Mouse (Mus musculus) MEL (cell line): ENCODE data around the gene Nudt17. TPM values are rescaled to one million over a fixed set of nuclear protein-coding genes. Genes with fewer than 3 reads are reported as not detected.

Experiments used
- DNase-seq: peaks from one replicate; pipeline ENCODE4 v3.0.0; 2011; ENCODE audit warnings: low read depth, low spot score
- H3K27ac ChIP-seq: 2 replicates; pipeline ENCODE4 v1.5.1; 2012; ENCODE audit warnings: low read depth, mild to moderate bottlenecking, control low read depth, low read length, moderate library complexity; ENCODE audit not compliant: control insufficient read depth
- H3K27me3 ChIP-seq, 2 experiments: fragments of 150-350 bp in 1 of 2; sonication (generic) in 1 of 2; 2 replicates each; pipeline ENCODE4 v1.6.1; 2012; ENCODE audit warnings: low read length in 2 of 2, mild to moderate bottlenecking in 2 of 2, improper control_type of control experiment in 1 of 2, moderate library complexity in 1 of 2; ENCODE audit not compliant: insufficient read depth in 2 of 2, control insufficient read depth in 1 of 2
- H3K36me3 ChIP-seq, 2 experiments: 2 replicates each; pipeline ENCODE4 v1.6.1; 2012 to 2014; ENCODE audit warnings: low read length in 2 of 2, improper control_type of control experiment in 1 of 2, inconsistent platforms in 1 of 2, mild to moderate bottlenecking in 1 of 2; ENCODE audit not compliant: insufficient read depth in 2 of 2, control insufficient read depth in 1 of 2
- H3K4me1 ChIP-seq, 2 experiments: fragments of 150-350 bp in 1 of 2; sonication (generic) in 1 of 2; 2 replicates each; pipeline ENCODE4 v1.6.1; 2012; ENCODE audit warnings: low read length in 2 of 2, improper control_type of control experiment in 1 of 2, mild to moderate bottlenecking in 1 of 2; ENCODE audit not compliant: insufficient read depth in 2 of 2, control insufficient read depth in 1 of 2
- H3K4me3 ChIP-seq, 2 experiments: fragments of 150-350 bp in 1 of 2; sonication (generic) in 1 of 2; 2 replicates each; pipeline ENCODE4 v1.5.1; 2012; ENCODE audit warnings: low read depth in 2 of 2, low read length in 2 of 2, mild to moderate bottlenecking in 2 of 2, moderate library complexity in 2 of 2, control low read depth in 1 of 2, improper control_type of control experiment in 1 of 2; ENCODE audit not compliant: control insufficient read depth in 1 of 2, insufficient read depth in 1 of 2
- H3K79me2 ChIP-seq: 2 replicates; pipeline ENCODE4 v1.6.1; 2012; ENCODE audit warnings: mild to moderate bottlenecking, low read length, moderate library complexity; ENCODE audit not compliant: control insufficient read depth, poor library complexity, insufficient read depth
- H3K9ac ChIP-seq: 2 replicates; pipeline ENCODE4 v1.6.1; 2012; ENCODE audit warnings: low read depth, mild to moderate bottlenecking, control low read depth, low read length, moderate library complexity; ENCODE audit not compliant: control insufficient read depth, poor library complexity, severe bottlenecking
- H3K9me3 ChIP-seq: fragments of 150-350 bp; sonication (generic); replicated peaks from 2 replicates; pipeline ENCODE4 v1.6.1; 2012; ENCODE audit warnings: mild to moderate bottlenecking, low read length, improper control_type of control experiment, moderate library complexity; ENCODE audit not compliant: insufficient read depth
- BHLHE40 ChIP-seq: IDR thresholded peaks from 2 replicates; pipeline ENCODE4 v1.6.1; 2012; ENCODE audit warnings: low read depth, mild to moderate bottlenecking, inconsistent platforms, low read length, improper control_type of control experiment, borderline replicate concordance
- CHD2 ChIP-seq: IDR thresholded peaks from 2 replicates; pipeline ENCODE4 v1.6.1; 2011; ENCODE audit warnings: low read length, improper control_type of control experiment
- CTCF ChIP-seq, 3 experiments: IDR thresholded peaks in 2 of 3; conservative IDR thresholded peaks in 1 of 3; 2 replicates each; pipeline ENCODE4 v1.5.1; 2011 to 2012; ENCODE audit warnings: low read length in 3 of 3, low read depth in 2 of 3, mild to moderate bottlenecking in 2 of 3, improper control_type of control experiment in 1 of 3, inconsistent platforms in 1 of 3, mixed read lengths in 1 of 3, moderate library complexity in 1 of 3; ENCODE audit not compliant: control insufficient read depth in 1 of 3, insufficient read depth in 1 of 3, poor library complexity in 1 of 3, severe bottlenecking in 1 of 3
- ELF1 ChIP-seq: IDR thresholded peaks from 2 replicates; pipeline ENCODE4 v1.6.1; 2014; ENCODE audit warnings: low read depth, mild to moderate bottlenecking, inconsistent platforms, low read length, improper control_type of control experiment, moderate library complexity
- GATA1 ChIP-seq: IDR thresholded peaks from 2 replicates; pipeline ENCODE4 v1.6.1; 2011; ENCODE audit warnings: low read depth, low read length, improper control_type of control experiment
- HCFC1 ChIP-seq: IDR thresholded peaks from 2 replicates; pipeline ENCODE4 v1.6.1; 2012; ENCODE audit warnings: low read depth, mild to moderate bottlenecking, inconsistent platforms, low read length, improper control_type of control experiment, moderate library complexity
- JUND ChIP-seq: IDR thresholded peaks from 2 replicates; pipeline ENCODE4 v1.6.1; 2011; ENCODE audit warnings: low read depth, mild to moderate bottlenecking, improper control_type of control experiment, low read length
- KAT2A ChIP-seq: conservative IDR thresholded peaks from 2 replicates; pipeline ENCODE4 v1.6.1; 2012; ENCODE audit warnings: low read depth, low read length, improper control_type of control experiment, inconsistent platforms
- MAX ChIP-seq: IDR thresholded peaks from 2 replicates; pipeline ENCODE4 v1.6.1; 2011; ENCODE audit warnings: low read length, improper control_type of control experiment
- MAZ ChIP-seq: IDR thresholded peaks from 2 replicates; pipeline ENCODE4 v1.6.1; 2012; ENCODE audit warnings: low read depth, mild to moderate bottlenecking, inconsistent platforms, low read length, improper control_type of control experiment
- MEF2A ChIP-seq: IDR thresholded peaks from 2 replicates; pipeline ENCODE4 v1.6.1; 2014; ENCODE audit warnings: low read depth, mild to moderate bottlenecking, inconsistent platforms, low read length, improper control_type of control experiment; ENCODE audit not compliant: poor library complexity, insufficient replicate concordance, severe bottlenecking; ENCODE audit errors: extremely low read depth
- NELFE ChIP-seq: IDR thresholded peaks from 2 replicates; pipeline ENCODE4 v1.6.1; 2011; ENCODE audit warnings: low read depth, low read length, improper control_type of control experiment
- POLR2AphosphoS2 ChIP-seq: IDR thresholded peaks from 2 replicates; pipeline ENCODE4 v1.6.1; 2011; ENCODE audit warnings: low read length, improper control_type of control experiment
- POLR2AphosphoS5 ChIP-seq: IDR thresholded peaks from 2 replicates; pipeline ENCODE4 v1.6.1; 2012; ENCODE audit warnings: low read depth, borderline replicate concordance, mild to moderate bottlenecking, inconsistent platforms, low read length, moderate library complexity, mixed read lengths
- RAD21 ChIP-seq: IDR thresholded peaks from 2 replicates; pipeline ENCODE4 v1.6.1; 2011; ENCODE audit warnings: mild to moderate bottlenecking, low read depth, low read length, improper control_type of control experiment
- RCOR1 ChIP-seq: IDR thresholded peaks from 2 replicates; pipeline ENCODE4 v1.6.1; 2012; ENCODE audit warnings: low read depth, mild to moderate bottlenecking, inconsistent platforms, low read length, improper control_type of control experiment
- SMC3 ChIP-seq: IDR thresholded peaks from 2 replicates; pipeline ENCODE4 v1.6.1; 2011; ENCODE audit warnings: low read depth, low read length, improper control_type of control experiment
- UBTF ChIP-seq: IDR thresholded peaks from 2 replicates; pipeline ENCODE4 v1.6.1; 2012; ENCODE audit warnings: low read depth, mild to moderate bottlenecking, inconsistent platforms, low read length, improper control_type of control experiment, moderate library complexity, borderline replicate concordance; ENCODE audit not compliant: insufficient read depth
- USF1 ChIP-seq: IDR thresholded peaks from 2 replicates; pipeline ENCODE4 v1.6.1; 2014; ENCODE audit warnings: low read depth, mild to moderate bottlenecking, inconsistent platforms, low read length, improper control_type of control experiment, moderate library complexity
- USF2 ChIP-seq, 2 experiments: IDR thresholded peaks; 2 replicates each; pipeline ENCODE4 v1.6.1; 2011 to 2012; ENCODE audit warnings: improper control_type of control experiment in 2 of 2, low read length in 2 of 2, borderline replicate concordance in 1 of 2, inconsistent platforms in 1 of 2, low read depth in 1 of 2, mild to moderate bottlenecking in 1 of 2; ENCODE audit not compliant: insufficient read depth in 1 of 2
- ZC3H11A ChIP-seq: IDR thresholded peaks from 2 replicates; pipeline ENCODE4 v1.6.1; 2012; ENCODE audit warnings: low read depth, mild to moderate bottlenecking, inconsistent platforms, low read length, improper control_type of control experiment
- ZMIZ1 ChIP-seq: IDR thresholded peaks from 2 replicates; pipeline ENCODE4 v1.6.1; 2012; ENCODE audit warnings: low read depth, mild to moderate bottlenecking, inconsistent platforms, low read length, improper control_type of control experiment, moderate library complexity
- ZNF384 ChIP-seq: IDR thresholded peaks from 2 replicates; pipeline ENCODE4 v1.6.1; 2012; ENCODE audit warnings: low read depth, mild to moderate bottlenecking, inconsistent platforms, low read length, improper control_type of control experiment
- polyA plus RNA-seq, 2 experiments: library from polyadenylated mRNA; stranded (reverse) in 1 of 2; unstranded in 1 of 2; fragments of >175 nt in 1 of 2; fragments of >200 nt in 1 of 2; gene quantifications; 2 replicates each; pipeline versions ENCODE4 v1.2.1 to v1.2.4; 2012; ENCODE audit warnings: low replicate concordance in 2 of 2, low read depth in 1 of 2; ENCODE audit not compliant: insufficient read length in 2 of 2, insufficient read depth in 1 of 2, missing spikeins in 1 of 2
- total RNA-seq: library from RNA; depleted of rRNA; stranded (reverse); fragments of 300-350 nt; gene quantifications from 2 replicates; pipeline ENCODE4 v1.2.3, GENCODE M21; 2012

Nudt17 gene
- total and polyA plus RNA-seq, 3 experiments = 2.7 to 6.5 TPM; not detected in 1

GRCm38 (mm10) chr3:96701003-96701402, 7.4 kb downstream of the Nudt17 start:
- Histone ChIP-seq H3K27ac (no peak overlapping the region), H3K9ac (no peak overlapping the region), H3K79me2 (peaks cover 3% of the 10 kb centered on the region; the same call in 1 of the 2 replicates), H3K9me3 (no peaks in the 10 kb centered on the region), H3K27me3 (no peaks in the 10 kb centered on the region), H3K4me1 (peaks cover 3 to 6% of the 10 kb centered on the region in 2 experiments; a peak in 3 of 4 replicates), H3K36me3 (peaks cover 0 to 3% of the 10 kb centered on the region in 2 experiments; a peak in 2 of 4 replicates), H3K4me3 (no peak overlapping the region)
- DNase-seq = no peak
- TF ChIP-seq ZMIZ1 = no peak
- TF ChIP-seq SMC3 = no peak
- TF ChIP-seq ZNF384 = no peak
- no peak for TF ChIP-seq USF1
- no peak for TF ChIP-seq GATA1
- no peak for TF ChIP-seq CTCF (IDR thresholded peaks at IDR 0.05 in 2 of 3, conservative IDR thresholded peaks at IDR 0.05 in 1 of 3; ENCODE audit: control insufficient read depth in 1 of 3, insufficient read depth in 1 of 3, low read depth in 2 of 3, low read length in 3 of 3, poor library complexity in 1 of 3, severe bottlenecking in 1 of 3)
- TF ChIP-seq ELF1 = no peak
- no peak for TF ChIP-seq HCFC1
- TF ChIP-seq USF2 (IDR thresholded peaks at IDR 0.05; ENCODE audit: borderline replicate concordance in 1 of 2, insufficient read depth in 1 of 2, low read depth in 1 of 2, low read length in 2 of 2) = no peak
- TF ChIP-seq CHD2 = no peak
- no peak for TF ChIP-seq UBTF
- no peak for TF ChIP-seq BHLHE40
- no peak for TF ChIP-seq MAZ
- TF ChIP-seq KAT2A = no peak
- no peak for TF ChIP-seq MEF2A
- no peak for TF ChIP-seq MAX
- TF ChIP-seq NELFE = no peak
- no peak for TF ChIP-seq POLR2AphosphoS5

DNA sequence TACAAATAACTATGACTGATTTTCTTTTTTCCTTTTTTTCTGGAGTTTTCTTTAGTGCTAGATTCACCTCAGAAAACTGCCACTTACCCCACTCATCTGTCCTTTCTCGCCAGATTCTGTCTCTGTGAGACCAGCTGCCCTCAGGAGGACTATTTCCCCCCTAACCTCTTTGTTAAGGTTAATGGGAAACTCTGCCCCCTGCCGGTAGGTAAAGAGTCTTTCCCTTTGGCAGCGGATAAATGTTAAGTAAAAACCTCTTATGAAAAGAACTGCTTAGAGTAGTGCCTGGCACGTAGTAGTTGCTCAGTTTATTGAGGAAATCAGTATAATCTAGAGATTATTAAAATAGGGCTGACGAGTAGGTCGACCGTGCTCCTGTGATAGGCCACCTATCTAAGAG, 8.0 kb downstream of the Nudt17 start:
- no peaks in the 10 kb centered on the region for H3K27me3 ChIP-seq
- H3K27ac ChIP-seq = no peak overlapping the region
- H3K79me2 ChIP-seq = peaks cover 3% of the 10 kb centered on the region; the same call in 1 of the 2 replicates
- no peak overlapping the region for H3K4me3 ChIP-seq
- H3K9ac ChIP-seq = no peak overlapping the region
- no peaks in the 10 kb centered on the region for H3K9me3 ChIP-seq
- H3K4me1 ChIP-seq = peaks cover 5 to 10% of the 10 kb centered on the region in 2 experiments; a peak in 3 of 4 replicates
- TF ChIP-seq CTCF (IDR thresholded peaks at IDR 0.05 in 2 of 3, conservative IDR thresholded peaks at IDR 0.05 in 1 of 3; ENCODE audit: control insufficient read depth in 1 of 3, insufficient read depth in 1 of 3, low read depth in 2 of 3, low read length in 3 of 3, poor library complexity in 1 of 3, severe bottlenecking in 1 of 3) (peak; percentile 50 to 96 (median 87)), MEF2A (no peak), RAD21 (peak; percentile 74), KAT2A (no peak), POLR2AphosphoS2 (no peak), POLR2AphosphoS5 (no peak), SMC3 (peak; percentile 93), ZC3H11A (peak; percentile 70), RCOR1 (no peak), JUND (no peak)
- peaks cover 0 to 8% of the 10 kb centered on the region in 2 experiments; a peak in 2 of 4 replicates for H3K36me3 ChIP-seq
- DNase-seq = peak; percentile 88
